Mouse (Mus musculus) neural tube, embryonic 12.5 days (tissue): ENCODE data around the gene B4galnt1. TPM values are rescaled to one million over a fixed set of nuclear protein-coding genes. Genes with fewer than 3 reads are reported as not detected.
"Not testable (repeated sequence)": the region's sequence is repeated elsewhere in the genome, so short reads cannot be mapped to it uniquely, and the experiment has no call there.

Source experiments
- ATAC-seq: fragments of 200-750 bp; cut with Nextera tagmentation; 2 replicates; pipeline ENCODE4 v1.8.0; 2017; ENCODE audit warnings: low read depth, mild to moderate bottlenecking, moderate TSS enrichment, moderate library complexity; ENCODE audit not compliant: low FRiP score
- H3K27ac ChIP-seq: fragments of 300-500 bp; sonication (generic); 2 replicates; pipeline ENCODE4 v1.5.1; 2016
- H3K27me3 ChIP-seq: fragments of 300-500 bp; sonication (generic); replicated peaks from 2 replicates; pipeline ENCODE4 v1.6.1; 2016; ENCODE audit warnings: mild to moderate bottlenecking
- H3K36me3 ChIP-seq: fragments of 300-500 bp; sonication (generic); 2 replicates; pipeline ENCODE4 v1.6.1; 2016; ENCODE audit warnings: mild to moderate bottlenecking
- H3K4me1 ChIP-seq: fragments of 300-500 bp; sonication (generic); 2 replicates; pipeline ENCODE4 v1.6.1; 2016
- H3K4me2 ChIP-seq: fragments of 300-500 bp; sonication (generic); replicated peaks from 2 replicates; pipeline ENCODE4 v1.6.1; 2016; ENCODE audit warnings: mild to moderate bottlenecking
- H3K4me3 ChIP-seq: fragments of 300-500 bp; sonication (generic); 2 replicates; pipeline ENCODE4 v1.5.1; 2016
- H3K9ac ChIP-seq: fragments of 300-500 bp; sonication (generic); 2 replicates; pipeline ENCODE4 v1.6.1; 2016; ENCODE audit warnings: mild to moderate bottlenecking
- H3K9me3 ChIP-seq: fragments of 300-500 bp; sonication (generic); 2 replicates; pipeline ENCODE4 v1.6.1; 2016; ENCODE audit warnings: mild to moderate bottlenecking
- WGBS: fragments of 180-500 bp; shearing (Covaris S2); methylation state at CpG from one replicate; pipeline ENCODE4 v1.1.7; 2016; 5-methylcytosine and 5-hydroxymethylcytosine counted together
- polyA plus RNA-seq: library from polyadenylated mRNA; unstranded; fragments of >200 nt; fragmentation: Nextera tagmentation; extraction: Ambion mirVana; gene quantifications from 2 replicates; pipeline ENCODE4 v1.2.1, GENCODE M21; 2016

The B4galnt1 gene
- polyA plus RNA-seq, 1 experiment from 2014 or later, result 31.5 TPM

DNA sequence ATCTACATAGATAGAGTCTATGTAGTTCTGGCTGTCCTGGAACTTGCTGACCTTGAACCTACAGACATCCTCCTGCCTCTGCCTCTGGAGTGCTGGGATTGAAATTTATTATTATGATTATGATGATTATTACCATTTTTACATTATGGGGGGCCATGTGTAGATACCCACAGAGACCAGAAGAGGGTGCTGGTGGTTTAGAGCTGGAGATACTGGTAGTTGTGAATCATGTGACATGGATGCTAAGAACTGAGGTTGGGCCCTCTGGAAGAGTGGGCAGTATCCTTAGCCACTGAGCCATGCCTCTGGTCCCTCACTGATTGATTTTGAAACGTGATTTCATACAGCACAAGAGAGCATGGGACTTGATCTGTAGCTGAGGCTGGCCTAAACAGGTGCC, 21.4 kb downstream of the B4galnt1 start:
- WGBS, result 88% methylated on average over 1 of the region's 1 CpGs
- Histone ChIP-seq H3K36me3 (peaks cover 24% of the 10 kb centered on the region), H3K4me3 (no peak overlapping the region), H3K27me3 (peaks cover 13% of the 10 kb centered on the region), H3K4me2 (no peak overlapping the region), H3K9ac (no peak overlapping the region), H3K4me1 (peaks cover 50% of the 10 kb centered on the region), H3K27ac (no peak overlapping the region), H3K9me3 (no peaks in the 10 kb centered on the region)
- ATAC-seq, result no peak

DNA sequence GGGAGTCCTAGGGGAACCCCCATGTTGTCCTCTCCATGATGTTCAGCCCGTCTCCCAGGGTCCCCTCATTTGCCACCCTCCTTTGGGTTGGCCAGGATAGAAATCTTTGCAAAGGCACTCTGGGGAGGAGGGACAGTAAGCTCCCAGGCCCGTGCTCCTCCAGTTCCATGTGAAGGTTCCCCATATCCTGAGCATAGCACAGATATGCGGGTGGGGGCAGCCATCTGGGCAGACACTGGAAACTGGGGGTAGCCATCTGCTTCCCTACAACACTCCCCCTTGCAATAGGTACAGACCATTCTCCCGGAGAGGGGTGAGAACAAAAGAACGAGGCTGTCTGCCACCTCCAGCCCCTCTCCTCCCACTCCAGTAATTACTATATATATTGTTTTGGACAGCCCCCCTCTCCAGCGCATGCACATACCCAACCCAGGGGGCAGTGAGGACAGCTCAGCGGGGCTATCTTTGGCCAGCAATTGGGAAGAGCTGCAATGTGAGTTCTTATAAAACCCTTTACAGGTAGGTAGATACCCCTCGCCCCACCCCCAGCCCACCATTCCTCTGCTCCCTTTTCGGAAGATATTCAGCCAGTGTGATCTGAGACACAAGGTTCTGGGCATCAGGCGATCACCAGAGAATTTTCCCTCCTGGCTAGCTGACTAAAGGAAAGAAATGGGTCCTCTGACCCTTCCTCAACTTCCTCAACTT, 22.5 kb downstream of the B4galnt1 start:
- WGBS, result 27% methylated on average over 10 of the region's 10 CpGs
- peaks cover 54% of the 10 kb centered on the region for H3K4me1 ChIP-seq

DNA sequence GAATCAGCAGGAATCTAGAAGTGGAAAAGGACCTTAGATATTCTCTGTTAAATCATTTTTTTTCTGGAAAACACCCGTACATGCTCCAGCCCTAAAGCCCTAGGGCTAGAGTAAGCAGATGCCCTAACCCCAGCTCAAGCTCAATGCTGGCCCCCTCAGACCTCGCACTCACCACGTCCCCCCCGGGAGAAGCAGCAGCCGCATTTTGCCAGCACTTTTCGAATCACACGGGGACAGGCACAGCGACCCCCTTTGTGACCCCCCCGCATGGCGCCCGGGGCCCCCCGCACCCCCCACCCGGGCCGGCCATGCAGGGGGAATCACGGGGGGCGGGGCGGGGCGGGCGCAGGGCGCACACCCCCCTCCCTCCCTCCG, 23.0 kb downstream of the B4galnt1 start:
- peak; percentile 19 for ATAC-seq
- peaks cover 32% of the 10 kb centered on the region for H3K36me3 ChIP-seq
- H3K4me2 ChIP-seq, result peak overlapping the region; percentile 94
- peaks cover 59% of the 10 kb centered on the region for H3K4me1 ChIP-seq
- peak overlapping the region; percentile 47 for H3K27ac ChIP-seq
- H3K27me3 ChIP-seq, result peaks cover 4% of the 10 kb centered on the region; the same call in 1 of the 2 replicates
- H3K9ac ChIP-seq, result peak overlapping the region; percentile 89
- 2% methylated on average over 18 of the region's 21 CpGs for WGBS
- peak overlapping the region; percentile 76 for H3K4me3 ChIP-seq
- no peaks in the 10 kb centered on the region for H3K9me3 ChIP-seq

More for the DNA sequence above, 22.5 kb downstream of the B4galnt1 start:
- peak overlapping the region; percentile 47; the same call in 1 of the 2 replicates for H3K27ac ChIP-seq
- H3K27me3 ChIP-seq, result peaks cover 8% of the 10 kb centered on the region
- H3K36me3 ChIP-seq, result peaks cover 27% of the 10 kb centered on the region
- no peak for ATAC-seq
- peak overlapping the region; percentile 94 for H3K4me2 ChIP-seq
- peak overlapping the region; percentile 76 for H3K4me3 ChIP-seq
- peak overlapping the region; percentile 89 for H3K9ac ChIP-seq
- no peaks in the 10 kb centered on the region for H3K9me3 ChIP-seq

DNA sequence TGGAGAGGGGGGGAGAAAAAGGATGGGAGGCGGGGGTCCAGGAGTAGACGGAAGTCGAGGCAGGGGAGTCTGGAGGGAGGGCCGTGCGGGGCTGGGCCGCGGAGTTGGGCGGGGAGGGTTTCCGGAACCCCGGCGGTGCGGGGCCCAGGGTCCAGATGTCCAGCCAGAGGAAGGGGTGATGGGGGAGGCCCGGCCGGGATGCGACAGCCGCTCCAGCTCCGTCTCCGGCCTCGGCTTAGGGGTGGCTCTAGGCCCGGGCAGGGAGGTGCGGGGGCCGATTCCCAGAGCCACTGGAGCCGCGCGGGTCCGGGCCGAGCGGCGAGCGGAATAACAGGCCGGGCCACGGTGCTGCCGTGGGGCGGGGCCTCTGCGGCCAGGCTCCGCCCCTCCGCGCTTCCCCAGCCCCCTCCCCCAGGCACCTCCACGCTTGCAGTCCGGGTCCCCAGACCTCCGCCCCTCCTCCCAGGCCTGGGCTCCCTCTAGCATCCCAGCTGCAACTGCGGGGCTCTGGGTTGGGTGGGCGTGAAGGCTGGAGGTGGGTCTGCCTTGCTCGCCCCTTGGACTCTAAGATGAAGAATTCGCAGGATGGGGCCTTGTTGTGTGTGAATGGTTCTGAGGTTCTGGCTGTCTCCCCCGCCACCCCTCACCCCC, 23.6 kb downstream of the B4galnt1 start:
- peak; percentile 85 for ATAC-seq
- H3K4me3 ChIP-seq, result peak overlapping the region; percentile 76
- H3K4me2 ChIP-seq, result peak overlapping the region; percentile 94
- peaks cover 33% of the 10 kb centered on the region for H3K36me3 ChIP-seq
- peaks cover 60% of the 10 kb centered on the region for H3K4me1 ChIP-seq
- peak overlapping the region; percentile 89 for H3K9ac ChIP-seq
- H3K27me3 ChIP-seq, result no peaks in the 10 kb centered on the region
- peak overlapping the region; percentile 47 for H3K27ac ChIP-seq
- no peaks in the 10 kb centered on the region for H3K9me3 ChIP-seq
- WGBS, result 0% methylated on average over 29 of the region's 46 CpGs

DNA sequence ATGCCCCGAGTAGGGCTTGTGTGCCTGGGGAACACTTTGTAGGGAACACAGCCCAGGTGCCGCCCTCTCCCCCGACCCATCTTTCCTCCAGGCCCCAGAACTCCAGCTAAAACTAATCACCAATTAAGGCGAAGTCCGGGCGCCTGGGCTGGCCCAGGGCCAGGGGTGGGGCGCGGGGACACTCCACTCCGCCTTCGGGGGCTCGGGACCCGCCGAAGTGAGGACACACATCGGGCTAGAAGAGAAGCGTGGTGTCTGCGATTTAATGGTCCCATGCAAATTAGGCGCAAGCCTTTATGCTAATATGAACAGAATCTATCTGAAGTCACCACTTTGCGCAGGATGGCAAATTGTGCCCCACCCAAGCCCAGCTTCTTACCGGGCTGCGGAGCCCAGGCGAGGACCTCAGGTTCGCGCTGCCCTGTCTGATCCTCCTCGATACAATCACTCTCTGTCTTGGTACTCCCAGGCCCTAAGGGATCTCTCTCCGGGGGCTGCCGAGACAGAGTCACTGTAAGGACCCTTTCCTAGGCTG, 24.2 kb downstream of the B4galnt1 start:
- H3K36me3 ChIP-seq, result peaks cover 33% of the 10 kb centered on the region
- WGBS, result under 1% methylated on average over 26 of the region's 26 CpGs
- peak; percentile 22 for ATAC-seq
- no peaks in the 10 kb centered on the region for H3K27me3 ChIP-seq
- no peaks in the 10 kb centered on the region for H3K9me3 ChIP-seq
- H3K4me1 ChIP-seq, result peaks cover 57% of the 10 kb centered on the region
- H3K4me2 ChIP-seq, result peak overlapping the region; percentile 94
- H3K27ac ChIP-seq, result peak overlapping the region; percentile 47
- H3K9ac ChIP-seq, result peak overlapping the region; percentile 89
- peak overlapping the region; percentile 76 for H3K4me3 ChIP-seq

DNA sequence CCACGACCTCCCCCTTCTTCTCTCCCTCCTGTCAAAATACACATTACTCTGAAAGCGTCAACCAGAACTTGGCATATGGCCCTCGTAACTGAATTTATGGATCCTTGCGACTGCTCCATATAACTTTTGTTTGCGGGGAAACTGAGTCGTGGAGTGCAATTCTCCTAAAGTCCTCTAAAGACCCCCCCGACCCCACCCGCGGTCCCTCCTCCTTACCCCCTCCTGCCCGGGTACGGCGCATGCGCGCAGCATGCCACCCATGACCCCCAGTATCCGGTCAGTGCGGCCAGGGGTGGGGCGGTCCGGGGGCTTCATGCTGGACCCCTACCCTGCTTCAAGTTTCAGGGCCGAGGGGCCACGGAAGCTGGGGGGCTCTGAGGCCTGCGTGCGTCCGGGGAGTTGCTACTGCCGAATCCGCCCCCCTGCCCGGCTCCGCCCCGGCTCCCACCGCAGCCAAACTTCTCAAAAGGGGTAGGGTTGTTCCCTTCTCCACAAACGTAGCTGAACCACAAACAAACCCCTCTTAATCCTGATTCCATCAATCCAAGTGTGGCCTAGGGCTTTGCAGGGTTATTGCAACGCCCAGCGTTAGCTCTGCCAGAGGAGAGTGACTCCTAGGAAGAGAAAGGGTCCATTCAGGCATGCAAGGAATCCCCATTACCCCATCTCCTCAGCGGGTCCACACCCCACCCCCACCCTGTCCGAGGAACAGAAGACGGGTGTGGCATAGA, 24.8 kb downstream of the B4galnt1 start, which contains the start of gene Arhgef25:
Gene Arhgef25, minus strand, starts transcription at position 433 of the 731 bp plus-strand sequence.
- H3K4me1 ChIP-seq, result peaks cover 58% of the 10 kb centered on the region
- H3K4me3 ChIP-seq, result peak within 1 kb of the TSS; percentile 76
- H3K4me2 ChIP-seq, result peak within 1 kb of the TSS; percentile 94
- peaks cover 33% of the 10 kb centered on the region for H3K36me3 ChIP-seq
- H3K27me3 ChIP-seq, result no peaks in the 10 kb centered on the region
- no peaks in the 10 kb centered on the region for H3K9me3 ChIP-seq
- peak within 1 kb of the TSS; percentile 62 for H3K27ac ChIP-seq
- peak within 1 kb of the TSS; percentile 89 for H3K9ac ChIP-seq
- under 1% methylated on average over 35 of the region's 35 CpGs for WGBS
- ATAC-seq, result peak; percentile 13; the same call in 1 of the 2 replicates

DNA sequence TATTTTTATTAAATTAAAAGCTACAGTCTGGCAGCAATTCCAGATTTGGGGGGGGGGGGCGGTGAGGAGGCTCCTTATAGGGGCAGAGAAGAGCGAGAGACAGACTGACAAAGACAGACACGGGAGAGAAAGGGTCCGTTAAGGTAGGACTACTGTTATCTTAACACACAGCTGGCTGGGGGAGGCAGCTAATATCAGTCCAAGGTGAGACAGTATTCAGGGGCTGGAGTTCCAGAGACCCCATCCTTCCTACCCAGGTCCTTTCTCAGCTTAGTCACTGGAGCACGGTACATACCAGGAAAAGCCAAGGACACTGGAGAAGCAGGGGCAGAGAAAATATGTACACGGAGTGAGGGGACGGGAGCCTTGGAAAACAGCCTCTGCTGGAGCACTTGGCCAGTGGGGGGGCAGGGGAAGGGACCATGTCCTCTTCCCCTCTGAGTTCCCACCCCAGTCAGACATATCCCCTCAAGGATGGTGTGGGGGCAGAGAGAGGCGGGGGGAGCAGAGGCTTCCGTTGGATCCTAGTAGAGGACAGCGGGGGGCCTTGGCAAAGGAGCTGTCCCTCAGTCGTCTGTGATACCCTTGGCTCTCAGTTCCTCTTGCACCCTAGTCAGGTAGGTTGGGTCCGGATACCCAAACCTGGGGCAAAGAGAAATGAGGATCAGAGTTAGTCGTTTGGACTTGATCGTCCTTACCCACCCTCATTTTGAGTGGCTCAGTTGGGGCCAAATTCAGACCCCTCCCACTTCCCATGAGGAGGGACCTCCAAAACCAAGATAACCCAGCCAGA, 25.6 kb downstream of the B4galnt1 start:
- peak overlapping the region; percentile 94 for H3K4me2 ChIP-seq
- H3K27me3 ChIP-seq, result no peaks in the 10 kb centered on the region
- H3K27ac ChIP-seq, result peak overlapping the region; percentile 53
- H3K9ac ChIP-seq, result peak overlapping the region; percentile 89
- H3K36me3 ChIP-seq, result peaks cover 28% of the 10 kb centered on the region
- ATAC-seq, result no peak
- H3K4me1 ChIP-seq, result peaks cover 61% of the 10 kb centered on the region
- H3K9me3 ChIP-seq, result no peaks in the 10 kb centered on the region
- WGBS, result 34% methylated on average over 14 of the region's 14 CpGs
- 0 out of 2 replicates have a peak overlapping the region, but pooled peaks have one; percentile 76 for H3K4me3 ChIP-seq

DNA sequence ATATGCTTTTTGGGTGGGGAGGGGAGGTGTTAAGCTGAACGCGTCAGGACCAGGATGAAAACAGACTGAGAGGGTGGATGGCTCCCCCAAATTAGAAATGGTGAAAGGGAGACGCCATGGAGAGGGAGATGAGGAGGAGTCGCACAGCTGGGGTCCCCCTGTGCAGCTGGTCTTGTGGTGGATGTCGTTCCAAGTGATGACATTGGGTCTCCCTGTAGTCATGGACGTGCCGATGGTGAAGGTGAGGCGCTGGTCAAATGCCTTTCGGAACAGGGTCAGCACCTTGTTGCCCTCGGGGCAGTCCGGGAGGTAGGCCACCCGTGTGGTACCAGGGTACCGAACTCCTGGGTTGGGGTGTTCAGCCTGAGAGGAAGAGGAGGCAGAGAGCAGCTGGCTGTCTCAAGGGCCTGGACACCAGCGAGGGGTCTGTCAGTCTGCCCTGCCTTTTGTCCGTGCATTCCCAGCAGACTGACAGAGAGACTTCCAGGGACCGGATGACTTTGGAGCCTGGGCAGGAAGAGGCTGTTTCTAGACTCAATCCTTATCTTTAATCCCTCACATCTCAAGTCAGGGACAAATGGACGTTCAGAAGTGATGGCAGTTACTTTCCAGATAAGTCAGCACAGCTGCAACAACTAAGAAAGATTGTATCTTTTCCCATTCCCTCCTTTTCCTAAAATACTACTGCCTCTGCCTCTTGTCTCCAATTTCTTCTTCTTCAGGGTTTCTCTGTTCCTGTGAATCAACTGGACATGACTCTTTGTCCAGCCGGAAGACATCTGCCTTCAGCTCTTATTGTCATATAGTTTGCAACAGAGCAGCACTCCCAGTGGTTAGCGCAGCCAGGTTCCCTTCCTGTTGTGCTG, 26.4 kb downstream of the B4galnt1 start:
- H3K36me3 ChIP-seq, result peaks cover 24% of the 10 kb centered on the region
- H3K27me3 ChIP-seq, result no peaks in the 10 kb centered on the region
- no peak overlapping the region for H3K4me3 ChIP-seq
- H3K4me2 ChIP-seq, result peak overlapping the region; percentile 94
- no peaks in the 10 kb centered on the region for H3K9me3 ChIP-seq
- H3K4me1 ChIP-seq, result peaks cover 66% of the 10 kb centered on the region
- H3K9ac ChIP-seq, result no peak overlapping the region
- WGBS, result 82% methylated on average over 19 of the region's 19 CpGs
- no peak overlapping the region for H3K27ac ChIP-seq
- ATAC-seq, result no peak

DNA sequence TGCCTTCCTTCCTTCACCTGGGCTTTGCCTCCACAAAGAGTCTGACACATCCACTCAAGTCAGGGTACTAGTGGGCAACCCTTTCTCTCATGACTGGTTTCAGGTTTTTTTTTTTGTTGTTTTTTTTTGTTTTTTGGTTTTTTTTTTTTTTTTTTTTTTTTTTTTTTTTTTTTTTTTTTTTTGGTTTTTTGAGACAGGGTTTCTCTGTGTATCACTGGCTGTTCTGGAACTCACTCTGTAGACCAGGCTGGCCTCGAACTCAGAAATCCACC, 27.0 kb downstream of the B4galnt1 start:
- H3K27me3 ChIP-seq, H3K9me3 ChIP-seq, ATAC-seq, H3K27ac ChIP-seq, H3K4me3 ChIP-seq, H3K4me2 ChIP-seq, H3K9ac ChIP-seq: not testable (repeated sequence)
- Histone ChIP-seq H3K36me3 (peaks cover 19% of the 10 kb centered on the region), H3K4me1 (peaks cover 69% of the 10 kb centered on the region)
- WGBS, result 95% methylated on average over 1 of the region's 1 CpGs

DNA sequence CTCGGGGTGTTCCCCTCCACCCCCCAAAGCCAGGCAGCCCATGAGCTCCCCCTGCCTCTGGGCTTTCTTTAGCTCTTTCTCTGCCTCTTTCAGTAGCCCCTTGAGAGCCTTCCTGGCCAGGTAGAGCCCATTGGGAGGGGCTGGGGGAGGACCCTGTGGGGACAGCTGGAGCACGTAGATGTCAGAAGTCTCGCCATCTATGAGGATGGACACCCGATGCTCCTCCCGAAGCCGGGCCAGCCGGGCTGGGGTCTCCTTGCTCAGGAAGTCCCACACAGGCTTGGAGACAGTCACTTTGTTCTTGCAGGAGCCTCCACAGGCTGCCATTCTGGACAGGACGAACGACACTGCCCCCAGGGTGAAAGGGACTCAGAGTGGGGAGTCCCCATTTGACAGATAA, 28.0 kb downstream of the B4galnt1 start:
- Histone ChIP-seq H3K9me3 (no peaks in the 10 kb centered on the region), H3K27me3 (no peaks in the 10 kb centered on the region), H3K4me3 (no peak overlapping the region), H3K4me1 (peaks cover 68% of the 10 kb centered on the region), H3K4me2 (0 out of 2 replicates have a peak overlapping the region, but pooled peaks have one; percentile 12), H3K27ac (no peak overlapping the region), H3K9ac (no peak overlapping the region), H3K36me3 (peaks cover 21% of the 10 kb centered on the region)
- WGBS, result 85% methylated on average over 9 of the region's 9 CpGs
- ATAC-seq, result no peak
